Mouse (Mus musculus) telencephalon, adult 2 months (tissue): ENCODE data around the gene Cldn4.
"Not testable (repeated sequence)": the region's sequence is repeated elsewhere in the genome, so short reads cannot be mapped to it uniquely, and the experiment has no call there.

Source experiments
- DNase-seq: peaks from one replicate; pipeline ENCODE4 v3.0.0-alpha.2; 2011; ENCODE audit warnings: low read depth, low spot score

Cldn4 gene

DNA sequence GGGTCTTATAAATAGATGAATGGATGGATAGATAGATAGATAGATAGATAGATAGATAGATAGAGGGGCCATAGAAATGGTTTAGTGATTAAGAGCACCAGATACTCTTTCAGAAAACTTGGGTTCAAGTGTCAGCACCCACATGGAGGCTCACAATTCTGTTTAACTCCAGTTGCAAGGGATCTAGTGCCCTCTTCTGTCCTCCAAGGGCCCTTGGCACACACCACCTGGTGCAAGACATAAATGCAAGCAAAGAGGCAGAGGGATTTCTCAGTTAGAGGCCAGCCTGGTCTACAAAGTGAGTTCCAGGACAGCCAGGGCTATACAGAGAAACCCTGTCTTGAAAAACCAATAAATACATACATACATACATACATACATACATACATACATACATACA lies 17.9 kb upstream of the Cldn4 start:
- not testable (repeated sequence) for DNase-seq

DNA sequence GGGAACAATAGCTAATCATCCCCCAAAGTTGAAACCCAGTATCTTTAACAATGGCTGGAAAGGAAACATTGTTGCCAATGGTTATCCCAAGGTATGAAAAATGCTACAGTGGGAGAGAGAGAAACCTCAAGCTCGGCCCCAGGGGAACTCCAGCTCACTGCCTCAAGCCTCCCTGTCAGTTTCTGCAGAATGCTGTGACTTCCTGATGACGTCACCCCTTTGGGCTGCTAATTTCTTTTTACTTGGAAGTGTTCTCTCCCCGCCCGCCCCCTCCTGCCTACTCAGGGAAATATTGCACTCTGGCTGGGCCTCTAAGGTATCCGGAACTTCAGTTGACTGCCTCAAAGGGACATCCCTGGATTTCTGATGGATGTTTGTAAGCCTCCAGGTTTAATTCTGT lies 16.8 kb upstream of the Cldn4 start:
- no peak for DNase-seq

- DNase-seq = no peak
Observed at GRCm38 (mm10) chr5:134961519-134961918, 14.8 kb upstream of the Cldn4 start.

- no peak for DNase-seq
Observed at GRCm38 (mm10) chr5:134960430-134960829, 13.7 kb upstream of the Cldn4 start.

GRCm38 (mm10) chr5:134959114-134959513 lies 12.4 kb upstream of the Cldn4 start:
- peak; percentile 8 for DNase-seq

DNA sequence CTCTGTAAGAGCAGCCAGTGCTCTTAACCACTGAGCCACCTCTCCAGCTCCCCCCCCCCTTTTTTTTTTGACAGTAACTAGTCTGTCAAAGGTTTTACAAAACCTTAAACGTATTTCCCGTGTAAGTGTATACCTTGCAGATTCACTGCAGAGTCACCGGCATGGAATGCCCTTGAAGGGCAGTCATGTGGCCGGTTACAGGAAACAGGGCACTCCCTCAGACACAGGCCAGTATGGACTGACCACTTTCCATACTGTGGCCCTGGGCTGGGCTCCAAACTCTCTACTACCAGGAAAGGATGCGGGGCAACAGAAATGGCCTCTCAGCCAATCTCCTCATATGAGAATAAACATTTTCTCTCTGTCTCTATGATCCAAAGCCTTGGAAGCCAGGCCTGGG lies 8.8 kb upstream of the Cldn4 start:
- no peak for DNase-seq

DNA sequence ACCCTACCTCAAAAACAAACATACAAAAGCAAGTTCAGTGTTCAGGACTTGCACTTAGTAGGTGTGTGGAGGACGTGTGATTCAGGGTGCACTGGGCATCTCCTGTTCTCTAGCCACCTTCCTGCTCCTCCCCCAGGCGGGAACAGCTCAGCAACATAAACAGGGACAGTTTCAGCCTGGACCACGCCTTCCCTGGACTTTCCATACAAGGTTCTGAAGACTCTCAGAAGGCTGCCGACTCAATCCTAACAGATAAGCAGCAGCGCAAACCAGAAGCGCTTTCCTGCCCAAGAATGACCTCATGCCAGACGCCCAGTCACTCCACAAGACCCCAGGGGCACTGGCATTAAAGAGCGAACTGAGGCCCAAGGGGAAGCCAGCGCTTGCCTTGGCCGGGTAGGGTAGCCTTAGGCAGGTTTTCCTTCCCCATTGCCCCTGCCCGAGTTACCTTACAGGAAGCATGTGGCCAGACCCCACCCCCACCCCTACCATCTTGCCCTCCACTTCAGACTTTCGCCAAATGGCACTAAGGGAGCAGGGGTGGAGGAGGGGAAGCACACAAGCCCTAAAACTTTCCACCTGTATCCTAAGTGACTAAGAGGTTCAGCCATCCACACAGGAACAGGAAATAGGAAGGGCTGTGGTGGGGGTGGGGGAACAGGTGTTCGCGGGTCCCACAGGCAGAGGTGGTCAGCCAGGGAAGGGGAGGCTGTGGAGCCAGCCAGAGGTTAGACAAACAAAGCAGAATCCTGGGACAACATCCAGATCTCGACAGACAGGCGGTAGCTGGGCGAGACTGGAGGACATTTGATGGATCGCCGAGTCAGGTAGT lies 4.5 kb upstream of the Cldn4 start:
- no peak for DNase-seq

DNA sequence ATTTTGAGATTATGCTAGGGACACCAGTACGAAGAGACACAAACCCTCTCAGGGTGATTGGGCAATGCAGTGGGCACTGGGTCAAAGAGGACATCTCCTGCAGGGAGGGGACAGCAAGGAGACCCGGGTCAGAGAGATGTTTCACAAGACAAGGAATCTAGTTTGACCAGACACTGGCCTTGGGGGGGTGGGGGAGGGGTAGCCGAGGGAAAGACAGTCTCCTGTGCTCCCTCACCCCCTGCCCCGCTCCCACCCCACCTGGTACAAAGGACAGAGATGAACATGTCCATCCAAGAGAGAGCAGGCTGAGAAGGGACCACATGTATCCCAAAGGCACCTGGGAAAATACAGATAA lies 1.3 kb upstream of the Cldn4 start:
- DNase-seq = no peak

DNA sequence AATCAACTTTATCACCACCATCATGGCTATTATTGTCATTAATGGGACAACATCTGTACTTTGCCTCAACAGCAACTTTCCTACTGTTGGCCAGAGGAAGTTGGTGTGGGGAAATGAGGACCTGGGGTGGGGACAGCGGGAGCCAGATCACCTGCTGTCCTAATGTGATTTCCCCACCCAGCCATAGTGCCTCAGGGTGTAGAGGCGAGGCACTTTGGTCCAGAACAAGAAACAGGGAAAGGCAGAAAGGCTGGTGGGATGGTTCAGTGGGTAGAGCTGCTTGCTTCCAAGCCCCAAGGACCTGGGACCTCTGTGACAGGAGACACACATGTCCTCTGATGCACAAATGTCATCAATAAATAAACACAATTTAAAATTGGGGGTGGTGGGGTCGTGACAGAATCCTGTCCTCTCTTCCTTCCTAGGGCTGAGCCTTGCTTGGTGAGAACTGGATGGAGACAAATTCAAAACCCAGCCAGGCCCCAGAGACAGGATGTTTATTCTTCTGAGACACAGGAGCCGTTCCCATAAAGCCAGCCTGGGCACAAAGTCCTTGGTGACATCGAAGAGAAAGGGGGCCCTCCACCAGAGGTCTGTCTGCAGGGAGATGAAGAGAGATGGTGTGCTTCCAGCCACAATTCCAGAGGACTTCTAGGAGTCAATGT lies 818 bp upstream of the Cldn4 start:
- no peak for DNase-seq

GRCm38 (mm10) chr5:134946063-134946856 lies 474 bp downstream of the Cldn4 start:
- no peak for DNase-seq

DNA sequence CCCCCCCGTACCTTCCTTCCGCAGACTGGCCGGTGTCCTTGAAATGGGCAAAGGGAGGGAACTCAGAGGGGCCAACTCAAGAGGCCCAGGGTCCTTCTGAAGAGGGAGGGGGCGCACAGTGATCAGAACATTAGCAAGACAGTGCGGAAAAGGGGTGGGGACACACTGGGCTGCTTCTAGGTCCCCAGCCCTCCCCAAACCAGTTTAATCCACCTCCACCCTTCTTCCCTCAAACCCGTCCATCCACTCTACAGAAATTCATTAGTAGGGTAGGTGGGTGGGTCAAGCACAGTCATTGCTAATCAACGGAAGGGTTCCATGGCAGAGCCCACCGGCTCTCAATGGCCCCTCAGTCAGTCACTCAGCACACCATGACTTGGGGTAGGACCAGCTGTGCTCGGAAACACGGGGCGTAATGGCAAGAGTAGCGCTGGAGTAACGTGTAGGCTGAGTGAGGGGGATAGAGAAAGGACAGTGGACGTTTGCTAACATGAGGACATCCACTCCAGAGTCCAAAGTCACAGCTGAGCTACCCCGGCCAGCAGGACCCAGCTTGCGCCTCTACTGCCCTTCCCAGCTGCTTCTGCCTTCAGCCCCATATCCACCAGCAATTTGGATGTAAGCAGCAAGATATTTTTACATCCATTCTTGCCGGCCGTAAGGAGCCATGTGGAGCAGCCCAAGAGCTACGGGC lies 1.3 kb downstream of the Cldn4 start:
- no peak for DNase-seq

DNA sequence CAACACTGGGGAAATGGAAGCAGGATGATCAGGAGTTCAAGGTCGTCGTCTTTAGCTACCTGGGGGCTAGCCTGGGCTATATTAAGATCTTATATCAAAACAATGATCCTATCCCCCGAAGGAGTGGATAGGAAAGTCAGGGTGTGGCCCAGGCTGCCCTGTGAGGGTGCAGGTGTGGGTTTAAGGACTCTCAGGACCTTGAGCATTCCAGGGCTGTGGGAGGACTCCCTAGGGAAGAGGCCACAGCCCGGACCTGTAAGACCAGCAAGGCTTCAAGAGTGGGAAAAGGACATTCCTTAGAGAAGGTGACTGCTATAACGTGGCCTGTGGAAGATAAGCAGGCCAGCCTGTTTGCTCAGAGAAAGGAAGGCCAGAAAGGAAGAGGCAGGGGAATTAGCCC lies 2.6 kb downstream of the Cldn4 start:
- DNase-seq = no peak

DNA sequence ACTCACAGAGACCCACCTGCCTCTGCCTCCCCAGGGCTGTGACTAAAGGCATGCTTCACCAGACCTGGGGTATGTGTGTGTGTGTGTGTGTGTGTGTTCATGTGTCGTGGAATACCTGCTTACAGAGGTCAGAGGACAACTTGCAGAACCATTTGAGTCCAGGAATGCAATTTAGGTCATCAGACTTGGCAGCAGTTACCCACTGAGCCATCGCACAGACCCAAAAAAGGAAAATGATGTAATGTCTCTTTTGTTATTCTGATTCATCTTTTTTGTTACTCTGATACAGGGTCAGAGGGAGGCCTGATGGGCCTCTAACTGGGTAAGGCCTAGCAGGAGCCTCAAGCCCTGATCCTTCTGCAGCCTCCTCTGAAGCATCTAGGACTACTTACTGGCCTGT lies 4.0 kb downstream of the Cldn4 start:
- no peak for DNase-seq

GRCm38 (mm10) chr5:134941472-134942209 lies 5.1 kb downstream of the Cldn4 start:
- no peak for DNase-seq

GRCm38 (mm10) chr5:134939554-134939953 lies 7.2 kb downstream of the Cldn4 start:
- not testable (repeated sequence) for DNase-seq

DNA sequence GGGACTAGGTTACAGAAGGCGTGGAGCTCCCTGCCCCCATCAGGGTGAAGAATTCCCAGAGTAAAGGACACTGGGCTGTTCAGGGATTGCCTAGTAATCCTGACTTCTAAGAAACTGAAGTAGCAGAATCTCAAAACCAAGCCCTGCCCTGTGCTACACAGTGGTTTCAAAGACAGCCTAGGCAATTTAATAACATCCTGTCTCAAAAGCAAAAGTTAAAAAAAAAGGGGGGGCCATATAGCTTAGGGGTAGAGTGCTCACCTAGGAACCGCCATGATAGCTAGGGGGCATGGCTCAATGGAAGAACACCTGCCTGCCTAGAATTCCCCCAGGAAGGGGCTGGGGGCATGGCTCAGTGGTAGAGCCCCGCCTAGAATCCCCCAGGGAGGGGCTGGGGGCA lies 7.7 kb downstream of the Cldn4 start:
- no peak for DNase-seq

GRCm38 (mm10) chr5:134936626-134937185 lies 10.0 kb downstream of the Cldn4 start:
- no peak for DNase-seq

GRCm38 (mm10) chr5:134936051-134936450 lies 10.7 kb downstream of the Cldn4 start:
- no peak for DNase-seq

- DNase-seq = no peak
Observed at GRCm38 (mm10) chr5:134934666-134935065, 12.1 kb downstream of the Cldn4 start.

GRCm38 (mm10) chr5:134933686-134934085 lies 13.0 kb downstream of the Cldn4 start:
- DNase-seq = not testable (repeated sequence)

DNA sequence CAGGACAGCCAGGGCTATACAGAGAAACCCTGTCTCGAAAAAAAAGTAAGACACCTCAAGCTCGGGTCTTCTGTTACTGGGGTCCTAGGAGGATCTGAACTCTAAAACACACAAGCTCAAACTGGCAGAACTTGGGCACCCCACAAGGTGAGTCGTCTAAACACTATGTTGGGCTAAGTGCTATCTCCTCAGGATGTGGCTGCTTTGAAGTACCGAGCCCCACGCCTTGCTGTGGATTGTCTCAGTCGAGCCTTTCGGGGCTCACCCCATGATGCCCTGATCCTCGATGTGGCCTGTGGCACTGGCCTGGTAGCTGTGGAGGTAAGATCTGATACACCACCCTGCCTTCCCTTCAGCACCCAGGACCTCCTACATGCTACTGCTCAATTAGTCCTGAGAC lies 13.5 kb downstream of the Cldn4 start:
- no peak for DNase-seq
